Mouse (Mus musculus) urinary bladder, adult 2 months (tissue): Measurements from ENCODE around the gene Prkcsh. TPM values are rescaled to one million over a fixed set of nuclear protein-coding genes. Genes with fewer than 3 reads are reported as not detected.

Experiments used
- DNase-seq: peaks from one replicate; pipeline ENCODE4 v3.0.0; 2022; ENCODE audit warnings: low spot score
- polyA plus RNA-seq: library from polyadenylated mRNA; depleted of rRNA; stranded (reverse); fragments of >200 nt; gene quantifications from 2 replicates; pipeline ENCODE4 v1.2.3, GENCODE M21; 2012

Gene Prkcsh
- polyA plus RNA-seq, 1 experiment = 84.4 TPM

GRCm38 (mm10) chr9:21987592-21988342, 14.8 kb upstream of the Prkcsh start:
- no peak for DNase-seq

GRCm38 (mm10) chr9:21988421-21989101, 14.0 kb upstream of the Prkcsh start:
- DNase-seq = peak; percentile 46

GRCm38 (mm10) chr9:21989230-21990110, 13.1 kb upstream of the Prkcsh start, which contains the start of gene Rgl3:
Gene Rgl3 (minus strand): TSS chr9:21989446.
- peak; percentile 59 for DNase-seq

- DNase-seq = no peak
These were observed 10.4 kb upstream of the Prkcsh start for GRCm38 (mm10) chr9:21992227-21992626.

GRCm38 (mm10) chr9:21996178-21996867, 6.3 kb upstream of the Prkcsh start:
- DNase-seq = no peak

- DNase-seq = no peak
These were observed 2.3 kb upstream of the Prkcsh start for GRCm38 (mm10) chr9:22000296-22000695.

- no peak for DNase-seq
These were observed 973 bp upstream of the Prkcsh start for GRCm38 (mm10) chr9:22001633-22002032.

GRCm38 (mm10) chr9:22003163-22003554, 553 bp downstream of the Prkcsh start:
- no peak for DNase-seq

- DNase-seq = no peak
These were observed 1.9 kb downstream of the Prkcsh start for GRCm38 (mm10) chr9:22004546-22004945.

- no peak for DNase-seq
These were observed 8.4 kb downstream of the Prkcsh start for GRCm38 (mm10) chr9:22011055-22011454.

GRCm38 (mm10) chr9:22012731-22013130, 10.1 kb downstream of the Prkcsh start:
- DNase-seq = no peak

- DNase-seq = no peak
These were observed 13.6 kb downstream of the Prkcsh start for GRCm38 (mm10) chr9:22016245-22016644.

GRCm38 (mm10) chr9:22017208-22017825, 14.7 kb downstream of the Prkcsh start:
- no peak for DNase-seq

GRCm38 (mm10) chr9:22024592-22024991, 22.0 kb downstream of the Prkcsh start:
- no peak for DNase-seq

- DNase-seq = no peak
These were observed 25.9 kb downstream of the Prkcsh start for GRCm38 (mm10) chr9:22028467-22028866.

GRCm38 (mm10) chr9:22030386-22030785, 27.8 kb downstream of the Prkcsh start:
- DNase-seq = no peak

GRCm38 (mm10) chr9:22035300-22036044, 32.9 kb downstream of the Prkcsh start:
- DNase-seq = no peak

GRCm38 (mm10) chr9:22037826-22038225, 35.2 kb downstream of the Prkcsh start:
- no peak for DNase-seq

GRCm38 (mm10) chr9:22041832-22042231, 39.2 kb downstream of the Prkcsh start:
- DNase-seq = no peak

- no peak for DNase-seq
These were observed 44.7 kb downstream of the Prkcsh start for GRCm38 (mm10) chr9:22047329-22047728.
